Mouse (Mus musculus): ENCODE measurements around the gene Znrf3. TPM values are rescaled to one million over a fixed set of nuclear protein-coding genes. Genes with fewer than 3 reads are reported as not detected.

Gene Znrf3
- polyA plus RNA-seq, 1 experiment from 2014 or later, result 9.6 TPM

- Histone ChIP-seq H3K4me3 (replicated peaks) (no peak overlapping the region), H3K9ac (no peak overlapping the region), H3K4me2 (replicated peaks) (no peak overlapping the region), H3K4me1 (replicated peaks) (peaks cover 8% of the 10 kb centered on the region), H3K27me3 (replicated peaks) (no peaks in the 10 kb centered on the region), H3K27ac (no peak overlapping the region), H3K36me3 (no peaks in the 10 kb centered on the region), H3K9me3 (no peaks in the 10 kb centered on the region)
- 75% methylated on average over 8 of the region's 8 CpGs for WGBS
- ATAC-seq, result no peak
These were observed 191.9 kb downstream of the Znrf3 start for GRCm38 (mm10) chr11:5252727-5253126.

- H3K4me2 ChIP-seq (replicated peaks), result no peak overlapping the region
- no peak overlapping the region for H3K27ac ChIP-seq
- no peaks in the 10 kb centered on the region for H3K36me3 ChIP-seq
- 51% methylated on average over 6 of the region's 6 CpGs for WGBS
- H3K4me1 ChIP-seq (replicated peaks), result no peaks in the 10 kb centered on the region
- no peaks in the 10 kb centered on the region for H3K27me3 ChIP-seq (replicated peaks)
- no peak for ATAC-seq
- no peaks in the 10 kb centered on the region for H3K9me3 ChIP-seq
- no peak overlapping the region for H3K4me3 ChIP-seq (replicated peaks)
- H3K9ac ChIP-seq, result no peak overlapping the region
These were observed 193.5 kb downstream of the Znrf3 start for GRCm38 (mm10) chr11:5251112-5251511.

- Histone ChIP-seq H3K4me3 (replicated peaks) (no peak overlapping the region), H3K27me3 (replicated peaks) (no peaks in the 10 kb centered on the region), H3K9me3 (no peaks in the 10 kb centered on the region), H3K4me1 (replicated peaks) (peaks cover 18% of the 10 kb centered on the region), H3K9ac (no peak overlapping the region), H3K4me2 (replicated peaks) (no peak overlapping the region), H3K27ac (no peak overlapping the region), H3K36me3 (no peaks in the 10 kb centered on the region)
- 62% methylated on average over 2 of the region's 2 CpGs for WGBS
- no peak for ATAC-seq
These were observed 196.4 kb downstream of the Znrf3 start for GRCm38 (mm10) chr11:5248200-5248599.

- Histone ChIP-seq H3K4me3 (replicated peaks) (no peak overlapping the region), H3K36me3 (0 out of 2 replicates have a peak, but pooled peaks cover 3% of the 10 kb centered on the region), H3K4me1 (replicated peaks) (peaks cover 19% of the 10 kb centered on the region), H3K9ac (no peak overlapping the region), H3K27me3 (replicated peaks) (no peaks in the 10 kb centered on the region), H3K27ac (no peak overlapping the region), H3K9me3 (no peaks in the 10 kb centered on the region), H3K4me2 (replicated peaks) (no peak overlapping the region)
- 71% methylated on average over 7 of the region's 7 CpGs for WGBS
- no peak for ATAC-seq
These were observed 199.2 kb downstream of the Znrf3 start for GRCm38 (mm10) chr11:5245431-5245830.

- WGBS, result 32% methylated on average over 8 of the region's 8 CpGs
- H3K4me3 ChIP-seq (replicated peaks), result no peak overlapping the region
- no peak overlapping the region for H3K9ac ChIP-seq
- H3K27me3 ChIP-seq (replicated peaks), result no peaks in the 10 kb centered on the region
- peak overlapping the region; percentile 42 for H3K4me2 ChIP-seq (replicated peaks)
- no peaks in the 10 kb centered on the region for H3K9me3 ChIP-seq
- H3K36me3 ChIP-seq, result 0 out of 2 replicates have a peak, but pooled peaks cover 3% of the 10 kb centered on the region
- ATAC-seq, result peak; percentile 45; the same call in 1 of the 2 replicates
- peak overlapping the region; percentile 19; the same call in 1 of the 2 replicates for H3K27ac ChIP-seq
- peaks cover 26% of the 10 kb centered on the region for H3K4me1 ChIP-seq (replicated peaks)
These were observed 199.9 kb downstream of the Znrf3 start for GRCm38 (mm10) chr11:5244749-5245130.

DNA sequence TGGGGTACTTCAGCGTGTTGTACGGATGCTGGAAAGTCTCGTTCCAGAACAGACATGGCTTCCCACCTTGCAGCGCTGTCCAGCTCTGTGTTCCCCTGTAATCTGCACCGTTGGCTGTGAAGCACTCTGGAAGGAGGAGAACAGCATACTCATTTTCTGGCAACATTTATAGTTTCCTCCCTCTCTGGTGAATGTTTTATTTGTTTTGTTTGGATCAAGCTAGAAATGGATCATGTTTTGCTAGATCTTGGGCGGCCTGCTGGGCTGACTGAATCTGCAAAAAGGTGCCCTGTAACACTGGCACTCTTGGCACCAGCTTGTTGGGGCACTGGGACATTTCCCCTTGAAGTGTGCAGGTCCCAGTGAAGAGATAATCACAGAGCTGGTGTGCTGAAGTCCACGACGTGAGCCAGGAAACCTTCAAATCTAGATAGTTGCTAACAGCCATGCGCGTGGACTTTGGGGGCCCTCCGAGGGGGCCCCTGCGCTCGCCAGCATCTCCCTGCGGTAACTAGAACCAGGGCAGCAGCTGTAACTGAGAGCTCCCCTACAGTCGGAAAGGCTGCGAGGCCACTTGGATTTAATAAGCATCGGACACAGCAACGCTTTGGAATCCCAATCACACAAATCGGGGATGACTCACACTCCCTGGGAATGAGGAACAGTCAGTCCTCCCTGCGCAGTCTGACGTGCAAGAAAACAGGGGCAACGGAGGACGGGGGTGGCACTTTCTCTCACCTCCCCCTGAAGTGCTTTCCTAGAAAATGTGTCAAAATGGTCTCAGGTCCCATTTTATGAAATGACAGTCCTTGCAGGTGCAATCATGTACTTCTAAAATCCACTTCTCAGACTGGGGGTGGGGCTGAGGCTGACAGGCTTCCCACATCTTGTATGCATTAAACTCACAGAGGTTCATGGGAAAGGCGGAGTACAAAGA, 200.6 kb downstream of the Znrf3 start:
- peaks cover 32% of the 10 kb centered on the region for H3K4me1 ChIP-seq (replicated peaks)
- no peaks in the 10 kb centered on the region for H3K9me3 ChIP-seq
- H3K4me3 ChIP-seq (replicated peaks), result peak overlapping the region; percentile 17
- peak; percentile 63 for ATAC-seq
- H3K36me3 ChIP-seq, result 0 out of 2 replicates have a peak, but pooled peaks cover 3% of the 10 kb centered on the region
- H3K9ac ChIP-seq, result no peak overlapping the region
- WGBS, result 41% methylated on average over 24 of the region's 24 CpGs
- peak overlapping the region; percentile 42 for H3K4me2 ChIP-seq (replicated peaks)
- H3K27ac ChIP-seq, result peak overlapping the region; percentile 19
- no peaks in the 10 kb centered on the region for H3K27me3 ChIP-seq (replicated peaks)

GRCm38 (mm10) chr11:5243208-5243607, 201.4 kb downstream of the Znrf3 start:
- 0 out of 2 replicates have a peak, but pooled peaks cover 3% of the 10 kb centered on the region for H3K36me3 ChIP-seq
- no peak overlapping the region for H3K9ac ChIP-seq
- H3K4me1 ChIP-seq (replicated peaks), result peaks cover 32% of the 10 kb centered on the region
- no peak for ATAC-seq
- H3K4me2 ChIP-seq (replicated peaks), result no peak overlapping the region
- H3K4me3 ChIP-seq (replicated peaks), result no peak overlapping the region
- H3K27ac ChIP-seq, result no peak overlapping the region
- 94% methylated on average over 7 of the region's 7 CpGs for WGBS
- no peaks in the 10 kb centered on the region for H3K27me3 ChIP-seq (replicated peaks)
- H3K9me3 ChIP-seq, result no peaks in the 10 kb centered on the region

DNA sequence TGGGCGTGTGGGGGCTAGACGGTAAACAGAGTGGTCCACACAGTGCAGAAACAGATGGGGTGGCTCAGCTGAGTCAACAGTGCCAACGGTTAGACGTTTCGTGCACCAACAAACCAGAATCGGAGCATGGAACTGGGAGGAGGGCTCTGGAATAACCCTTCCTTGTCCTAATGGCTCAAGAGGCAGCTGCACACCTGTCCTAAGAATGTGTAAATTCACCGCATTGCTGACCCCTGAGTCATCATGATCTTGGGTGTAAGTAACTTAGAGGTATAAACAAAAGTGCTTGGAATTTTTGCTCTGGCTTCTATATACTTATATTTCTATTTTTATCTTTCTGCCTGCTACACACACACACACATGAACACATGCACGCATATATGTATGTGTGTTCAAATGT, 202.5 kb downstream of the Znrf3 start:
- Histone ChIP-seq H3K27me3 (replicated peaks) (no peaks in the 10 kb centered on the region), H3K9me3 (no peaks in the 10 kb centered on the region), H3K4me3 (replicated peaks) (no peak overlapping the region), H3K36me3 (0 out of 2 replicates have a peak, but pooled peaks cover 7% of the 10 kb centered on the region), H3K4me2 (replicated peaks) (no peak overlapping the region), H3K27ac (no peak overlapping the region), H3K4me1 (replicated peaks) (peaks cover 32% of the 10 kb centered on the region), H3K9ac (no peak overlapping the region)
- WGBS, result 56% methylated on average over 8 of the region's 8 CpGs
- no peak for ATAC-seq

- 13% methylated on average over 10 of the region's 10 CpGs for WGBS
- peaks cover 28% of the 10 kb centered on the region for H3K4me1 ChIP-seq (replicated peaks)
- peak; percentile 67 for ATAC-seq
- H3K36me3 ChIP-seq, result 0 out of 2 replicates have a peak, but pooled peaks cover 7% of the 10 kb centered on the region
- H3K9me3 ChIP-seq, result no peaks in the 10 kb centered on the region
- peak overlapping the region; percentile 45 for H3K27ac ChIP-seq
- no peak overlapping the region for H3K4me3 ChIP-seq (replicated peaks)
- no peak overlapping the region for H3K9ac ChIP-seq
- 0 out of 2 replicates have a peak overlapping the region, but pooled peaks have one; percentile 4 for H3K4me2 ChIP-seq (replicated peaks)
- no peaks in the 10 kb centered on the region for H3K27me3 ChIP-seq (replicated peaks)
These were observed 204.6 kb downstream of the Znrf3 start for GRCm38 (mm10) chr11:5239706-5240690.

Other genes with a start within 250 kb of the Znrf3 start
- gene Kremen1, start 183.3 kb downstream of the Znrf3 start, polyA plus RNA-seq (2015; fragmentation: Nextera tagmentation; extraction: Ambion mirVana), result 10.4 and 11.7 TPM in 2 replicates
- 237 and 255 TPM in 2 replicates for gene Xbp1, start 75.8 kb upstream of the Znrf3 start, polyA plus RNA-seq (2015; fragmentation: Nextera tagmentation; extraction: Ambion mirVana)
- 15.4 and 17.7 TPM in 2 replicates for gene Ccdc117, start 97.3 kb upstream of the Znrf3 start, polyA plus RNA-seq (2015; fragmentation: Nextera tagmentation; extraction: Ambion mirVana)
- 0.08 and 0.16 TPM in 2 replicates for gene Ankrd36, start 124.8 kb upstream of the Znrf3 start, polyA plus RNA-seq (2015; fragmentation: Nextera tagmentation; extraction: Ambion mirVana)